In genomic region chr2:165317621-165318263, GRCm38 (mm10) we compare ENCODE assay signal across 9 mouse cellular contexts. TPM values are rescaled to one million over a fixed set of nuclear protein-coding genes. Genes with fewer than 3 reads are reported as not detected.
DNase-seq lines count a peak whose midpoint lies in the region; ATAC-seq and TF ChIP-seq lines count a peak whose summit lies in the region.
"Had no signal": no experiment of that assay in that cellular context is flagged by ENCODE, and none has a peak within 500 bp of the region (broad histone marks: within the 10 kb centered on the region; RNA-seq: fewer than 3 reads in every experiment).

No protein-coding gene starts in this region.

- 39% methylated on average over 16 of the region's 16 CpGs for WGBS in heart, embryonic 16.5 days
- WGBS in embryonic facial prominence, embryonic 14.5 days, result 46% methylated on average over 16 of the region's 16 CpGs
- 37% methylated on average over 16 of the region's 16 CpGs for WGBS in intestine, postnatal 0 days
- WGBS in midbrain, postnatal 0 days, result 37% methylated on average over 16 of the region's 16 CpGs

- H3K27ac ChIP-seq in heart, embryonic 16.5 days (ENCODE audit: low read length), result peak overlapping the region; percentile 54
- peak overlapping the region; percentile 53 for H3K27ac ChIP-seq in embryonic facial prominence, embryonic 14.5 days (replicated peaks; ENCODE audit: low read depth, low read length)
- peak overlapping the region; percentile 78 for H3K27ac ChIP-seq in intestine, postnatal 0 days (ENCODE audit: low read depth, low read length)
- peak overlapping the region; percentile 91 for H3K27ac ChIP-seq in midbrain, postnatal 0 days (ENCODE audit: low read depth, low read length)

- H3K36me3 ChIP-seq in heart, embryonic 16.5 days (ENCODE audit: control insufficient read depth, insufficient read depth), result peaks cover 20% of the 10 kb centered on the region
- peaks cover 36% of the 10 kb centered on the region for H3K36me3 ChIP-seq in embryonic facial prominence, embryonic 14.5 days (ENCODE audit: control insufficient read depth, insufficient read depth, low read length)
- H3K36me3 ChIP-seq in intestine, postnatal 0 days (ENCODE audit: control insufficient read depth, insufficient read depth), result peaks cover 37% of the 10 kb centered on the region
- peaks cover 18% of the 10 kb centered on the region for H3K36me3 ChIP-seq in midbrain, postnatal 0 days (ENCODE audit: insufficient read depth, low read length)

- 0 out of 2 replicates have a peak, but pooled peaks have one; percentile 18 for TF ChIP-seq CTCF in intestine, postnatal 0 days (IDR thresholded peaks at IDR 0.05; ENCODE audit: low read depth)
- TF ChIP-seq CTCF in midbrain, postnatal 0 days (IDR thresholded peaks at IDR 0.05), result no peak

- H3K9ac ChIP-seq in heart, embryonic 16.5 days (ENCODE audit: low read length), result no peak overlapping the region
- 0 out of 2 replicates have a peak overlapping the region, but pooled peaks have one; percentile 30 for H3K9ac ChIP-seq in embryonic facial prominence, embryonic 14.5 days (ENCODE audit: low read depth, low read length)
- H3K9ac ChIP-seq in intestine, postnatal 0 days (ENCODE audit: low read depth, low read length), result no peak overlapping the region
- 0 out of 2 replicates have a peak overlapping the region, but pooled peaks have one; percentile 33 for H3K9ac ChIP-seq in midbrain, postnatal 0 days (replicated peaks; ENCODE audit: low read length, poor library complexity, severe bottlenecking)

- no peak for DNase-seq in heart, postnatal 14 days
- DNase-seq in embryonic facial prominence, embryonic 14.5 days (ENCODE audit: low spot score), result no peak
- DNase-seq in midbrain, postnatal 0 days (ENCODE audit: low spot score), result no peak
- DNase-seq in right cerebral cortex, postnatal 10 days (ENCODE audit: low spot score in 2 of 2), result no peak
- no peak for DNase-seq in urinary bladder, adult 18-20 months (ENCODE audit: low spot score in 2 of 2)
- DNase-seq in embryo, embryonic 11 days, result no peak

- H3K4me2 ChIP-seq in heart, embryonic 16.5 days (ENCODE audit: low read depth, low read length), result no peak overlapping the region
- H3K4me2 ChIP-seq in embryonic facial prominence, embryonic 14.5 days (ENCODE audit: low read depth, low read length), result no peak overlapping the region
- 0 out of 2 replicates have a peak overlapping the region, but pooled peaks have one; percentile 9 for H3K4me2 ChIP-seq in intestine, postnatal 0 days (replicated peaks; ENCODE audit: low read depth)
- 0 out of 2 replicates have a peak overlapping the region, but pooled peaks have one; percentile 12 for H3K4me2 ChIP-seq in midbrain, postnatal 0 days (ENCODE audit: low read depth, low read length, poor library complexity, severe bottlenecking)

- H3K27me3 ChIP-seq in heart, embryonic 16.5 days (ENCODE audit: control insufficient read depth, insufficient read depth, low read length), result no peaks in the 10 kb centered on the region
- no peaks in the 10 kb centered on the region for H3K27me3 ChIP-seq in embryonic facial prominence, embryonic 14.5 days (replicated peaks; ENCODE audit: control insufficient read depth, insufficient read depth, low read length)
- H3K27me3 ChIP-seq in intestine, postnatal 0 days (replicated peaks; ENCODE audit: control insufficient read depth, insufficient read depth, low read length), result no peaks in the 10 kb centered on the region
- H3K27me3 ChIP-seq in midbrain, postnatal 0 days (ENCODE audit: insufficient read depth, low read length), result no peaks in the 10 kb centered on the region

- no peaks in the 10 kb centered on the region for H3K9me3 ChIP-seq in heart, embryonic 16.5 days (replicated peaks; ENCODE audit: control insufficient read depth, low read length)
- no peaks in the 10 kb centered on the region for H3K9me3 ChIP-seq in embryonic facial prominence, embryonic 14.5 days (ENCODE audit: control insufficient read depth, low read length)
- no peaks in the 10 kb centered on the region for H3K9me3 ChIP-seq in intestine, postnatal 0 days (ENCODE audit: control insufficient read depth)
- no peaks in the 10 kb centered on the region for H3K9me3 ChIP-seq in midbrain, postnatal 0 days (ENCODE audit: low read length)

- intact Hi-C loops in heart, postnatal 14 days (cut with DNase I), result no loop called here

- ATAC-seq in heart, embryonic 16.5 days (replicated peaks; ENCODE audit: extremely low read depth, insufficient read depth, low FRiP score), result no peak; the same call in 1 of the 2 replicates
- ATAC-seq in embryonic facial prominence, embryonic 14.5 days (ENCODE audit: low read depth), result no peak
- peak; percentile 62 for ATAC-seq in intestine, postnatal 0 days
- ATAC-seq in midbrain, postnatal 0 days (ENCODE audit: low FRiP score), result no peak

- no peak overlapping the region for H3K4me3 ChIP-seq in heart, embryonic 16.5 days (ENCODE audit: low read length)
- no peak overlapping the region for H3K4me3 ChIP-seq in embryonic facial prominence, embryonic 14.5 days (ENCODE audit: low read depth, low read length)
- H3K4me3 ChIP-seq in intestine, postnatal 0 days (ENCODE audit: low read depth, low read length), result no peak overlapping the region
- H3K4me3 ChIP-seq in midbrain, postnatal 0 days (ENCODE audit: low read depth, low read length), result no peak overlapping the region

- H3K4me1 ChIP-seq in heart, embryonic 16.5 days (ENCODE audit: control insufficient read depth, insufficient read depth, low read length), result peaks cover 53% of the 10 kb centered on the region
- H3K4me1 ChIP-seq in embryonic facial prominence, embryonic 14.5 days (ENCODE audit: control insufficient read depth, insufficient read depth, low read length), result peaks cover 38% of the 10 kb centered on the region
- peaks cover 36% of the 10 kb centered on the region for H3K4me1 ChIP-seq in intestine, postnatal 0 days (replicated peaks; ENCODE audit: control insufficient read depth, insufficient read depth, low read length)
- H3K4me1 ChIP-seq in midbrain, postnatal 0 days (ENCODE audit: insufficient read depth, low read length), result peaks cover 30% of the 10 kb centered on the region

RNA-seq across cellular contexts. Expression of gene Elmo2, which starts 8.5 kb away (rescaled TPM):
- 44.9 and 46.2 TPM in 2 replicates for polyA plus RNA-seq in heart, embryonic 16.5 days (2015; fragmentation: Nextera tagmentation; extraction: Ambion mirVana)
- total RNA-seq in heart, postnatal 14 days (2021), result 10 to 100 TPM; 22.2 to 25.1 TPM
- 70.6 and 77.3 TPM in 2 replicates for polyA plus RNA-seq in embryonic facial prominence, embryonic 14.5 days (2014; fragmentation: Nextera tagmentation; extraction: Ambion mirVana)
- polyA plus RNA-seq in intestine, postnatal 0 days (2015; fragmentation: Nextera tagmentation; extraction: Ambion mirVana), result 62.2 and 63.6 TPM in 2 replicates
- total RNA-seq in midbrain, postnatal 0 days (2014; rRNA removed), result 98.6 and 99.4 TPM in 2 replicates
- 77.2 and 80.2 TPM in 2 replicates for polyA plus RNA-seq in midbrain, postnatal 0 days (2015; fragmentation: Nextera tagmentation; extraction: Ambion mirVana)

RNA-seq across cellular contexts. Expression of gene Slc35c2, which starts 30.1 kb away (rescaled TPM):
- 40.4 and 43.9 TPM in 2 replicates for polyA plus RNA-seq in heart, embryonic 16.5 days (2015; fragmentation: Nextera tagmentation; extraction: Ambion mirVana)
- total RNA-seq in heart, postnatal 14 days (2021), result 10 to 100 TPM; 16.9 to 17.4 TPM
- 45.6 and 52.1 TPM in 2 replicates for polyA plus RNA-seq in embryonic facial prominence, embryonic 14.5 days (2014; fragmentation: Nextera tagmentation; extraction: Ambion mirVana)
- 199 and 209 TPM in 2 replicates for polyA plus RNA-seq in intestine, postnatal 0 days (2015; fragmentation: Nextera tagmentation; extraction: Ambion mirVana)
- 89.6 and 98.9 TPM in 2 replicates for total RNA-seq in midbrain, postnatal 0 days (2014; rRNA removed)
- polyA plus RNA-seq in midbrain, postnatal 0 days (2015; fragmentation: Nextera tagmentation; extraction: Ambion mirVana), result 68.7 and 69.3 TPM in 2 replicates

RNA-seq across cellular contexts. Expression of gene Zfp663, which starts 50.8 kb away (rescaled TPM):
- polyA plus RNA-seq in heart, embryonic 16.5 days (2015; fragmentation: Nextera tagmentation; extraction: Ambion mirVana), result 0.29 and 0.34 TPM in 2 replicates
- not detected for total RNA-seq in heart, postnatal 14 days (2021)
- polyA plus RNA-seq in embryonic facial prominence, embryonic 14.5 days (2014; fragmentation: Nextera tagmentation; extraction: Ambion mirVana), result 0.55 and 0.64 TPM in 2 replicates
- polyA plus RNA-seq in intestine, postnatal 0 days (2015; fragmentation: Nextera tagmentation; extraction: Ambion mirVana), result 0.23 and 0.44 TPM in 2 replicates
- 4.8 and 10.2 TPM in 2 replicates for total RNA-seq in midbrain, postnatal 0 days (2014; rRNA removed)
- polyA plus RNA-seq in midbrain, postnatal 0 days (2015; fragmentation: Nextera tagmentation; extraction: Ambion mirVana), result 3.8 and 4.3 TPM in 2 replicates
- total RNA-seq: common myeloid progenitor, adult 5-6 weeks had no signal

Comparison
In these comparisons a context has a peak if more than half of its experiments do, and no peak if none do; other contexts are left out.
1. H3K4me2 ChIP-seq: peak in intestine, postnatal 0 days (single experiment) and midbrain, postnatal 0 days (single experiment); none in heart, embryonic 16.5 days (single experiment) and embryonic facial prominence, embryonic 14.5 days (single experiment).
2. H3K9ac ChIP-seq: peak in embryonic facial prominence, embryonic 14.5 days (single experiment) and midbrain, postnatal 0 days (single experiment); none in heart, embryonic 16.5 days (single experiment) and intestine, postnatal 0 days (single experiment).
3. Peak in every context shown above with its lines, with median percentiles within 50 percentile points of each other: H3K27ac ChIP-seq.